Mouse (Mus musculus): ENCODE measurements around the gene Atp5g2. TPM values are rescaled to one million over a fixed set of nuclear protein-coding genes. Genes with fewer than 3 reads are reported as not detected.

Atp5g2 gene
- polyA plus RNA-seq (2015; fragmentation: Nextera tagmentation; extraction: Ambion mirVana), result 54.7 and 65.5 TPM in 2 replicates

DNA sequence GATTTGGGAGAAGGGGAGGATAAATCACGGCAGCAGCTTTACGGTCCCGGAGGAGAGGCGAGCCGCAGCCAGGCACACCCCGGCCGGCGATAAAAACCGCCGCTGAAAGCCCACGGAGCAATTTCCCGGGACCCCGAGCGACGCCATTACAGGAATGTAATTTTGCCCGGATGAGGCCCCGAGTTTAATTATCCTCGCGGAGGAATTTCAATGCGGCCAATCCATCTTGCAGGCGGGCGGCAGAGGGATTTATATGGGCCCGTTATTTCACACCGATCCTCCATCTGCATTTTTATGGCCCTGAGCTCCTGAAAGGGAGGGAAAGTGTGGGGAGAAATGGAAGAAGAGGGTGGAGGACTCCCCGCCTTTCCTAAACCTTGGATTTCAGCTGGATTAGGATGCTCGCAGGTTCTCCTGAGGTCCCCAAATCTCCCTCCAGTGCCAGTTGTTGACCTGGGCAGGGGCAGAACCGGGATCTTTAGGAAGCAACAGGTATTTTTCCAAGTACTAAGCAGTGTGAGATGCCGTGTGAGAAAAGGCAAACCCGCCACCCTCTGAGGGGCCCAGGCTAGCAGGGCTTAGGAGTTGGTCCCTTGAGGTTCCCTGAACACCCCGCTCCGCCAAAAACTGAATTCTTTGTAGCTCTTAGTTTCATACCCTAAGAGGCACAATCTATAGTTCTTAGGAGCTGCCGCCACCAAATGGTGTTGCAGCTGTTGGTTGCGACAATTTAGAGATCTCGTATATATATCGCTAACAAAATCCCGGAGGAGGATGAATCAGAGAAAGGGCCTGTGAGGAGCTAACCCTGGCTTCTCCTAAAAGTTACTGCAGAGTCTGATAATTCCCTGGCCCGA, at the start of gene Atp5g2:
Gene Atp5g2, minus strand, starts transcription at position 138 of the 857 bp plus-strand sequence.
- Histone ChIP-seq H3K27me3 (no peaks in the 10 kb centered on the region), H3K27ac (peak within 1 kb of the TSS; percentile 100), H3K36me3 (peaks cover 14% of the 10 kb centered on the region), H3K9ac (peak within 1 kb of the TSS; percentile 86), H3K9me3 (no peaks in the 10 kb centered on the region), H3K4me2 (replicated peaks) (peak within 1 kb of the TSS; percentile 74), H3K4me1 (peaks cover 39% of the 10 kb centered on the region), H3K4me3 (peak within 1 kb of the TSS; percentile 51)
- ATAC-seq (ENCODE audit: low FRiP score, low read depth), result 0 out of 2 replicates have a peak, but pooled peaks have one; percentile 2
- WGBS, result 1% methylated on average over 37 of the region's 37 CpGs

GRCm38 (mm10) chr15:102721016-102721898, 49.1 kb upstream of the Atp5g2 start:
- H3K4me2 ChIP-seq (replicated peaks), result peak overlapping the region; percentile 79
- ATAC-seq (ENCODE audit: low FRiP score, low read depth), result no peak
- H3K36me3 ChIP-seq, result peaks cover 32% of the 10 kb centered on the region
- no peaks in the 10 kb centered on the region for H3K27me3 ChIP-seq
- H3K4me3 ChIP-seq, result peak overlapping the region; percentile 72
- H3K4me1 ChIP-seq, result peaks cover 26% of the 10 kb centered on the region
- H3K27ac ChIP-seq, result peak overlapping the region; percentile 48; the same call in 1 of the 2 replicates
- H3K9ac ChIP-seq, result peak overlapping the region; percentile 76
- WGBS, result 18% methylated on average over 14 of the region's 14 CpGs
- H3K9me3 ChIP-seq, result no peaks in the 10 kb centered on the region

DNA sequence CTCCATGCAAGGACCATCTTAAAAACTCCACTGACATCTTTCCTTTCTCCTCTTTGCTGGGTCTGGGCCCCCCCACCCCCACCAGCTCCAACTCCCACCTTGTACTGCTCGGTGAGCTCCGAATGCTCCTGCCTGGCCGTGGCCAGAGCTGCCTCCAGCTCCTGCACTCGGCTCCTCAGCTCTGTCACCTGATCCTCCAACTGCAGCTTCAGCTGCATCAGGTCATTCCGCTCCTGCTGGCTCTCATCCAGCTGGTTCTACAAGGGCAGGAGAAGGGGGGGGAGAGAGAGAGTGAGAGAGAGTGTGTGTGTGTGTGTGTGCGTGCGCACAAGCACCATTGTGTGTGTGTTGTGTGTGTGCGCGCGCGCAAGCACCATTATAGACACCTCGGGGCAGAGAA, 44.0 kb upstream of the Atp5g2 start:
- H3K9me3 ChIP-seq, result no peaks in the 10 kb centered on the region
- H3K4me1 ChIP-seq, result peaks cover 17% of the 10 kb centered on the region
- no peaks in the 10 kb centered on the region for H3K27me3 ChIP-seq
- peaks cover 79% of the 10 kb centered on the region for H3K36me3 ChIP-seq
- H3K4me3 ChIP-seq, result no peak overlapping the region
- H3K4me2 ChIP-seq (replicated peaks), result no peak overlapping the region
- H3K27ac ChIP-seq, result no peak overlapping the region
- ATAC-seq (ENCODE audit: low FRiP score, low read depth), result peak; percentile 73
- H3K9ac ChIP-seq, result no peak overlapping the region
- WGBS, result 33% methylated on average over 12 of the region's 12 CpGs

- H3K4me1 ChIP-seq, result peaks cover 17% of the 10 kb centered on the region
- WGBS, result 67% methylated on average over 6 of the region's 6 CpGs
- H3K27me3 ChIP-seq, result no peaks in the 10 kb centered on the region; the same call in 1 of the 2 replicates
- no peaks in the 10 kb centered on the region for H3K9me3 ChIP-seq
- H3K4me2 ChIP-seq (replicated peaks), result no peak overlapping the region
- no peak overlapping the region for H3K27ac ChIP-seq
- H3K36me3 ChIP-seq, result peaks cover 65% of the 10 kb centered on the region
- no peak for ATAC-seq (ENCODE audit: low FRiP score, low read depth)
- no peak overlapping the region for H3K4me3 ChIP-seq
- H3K9ac ChIP-seq, result no peak overlapping the region; the same call in 1 of the 2 replicates
Observed at GRCm38 (mm10) chr15:102707736-102708269, 35.7 kb upstream of the Atp5g2 start.

DNA sequence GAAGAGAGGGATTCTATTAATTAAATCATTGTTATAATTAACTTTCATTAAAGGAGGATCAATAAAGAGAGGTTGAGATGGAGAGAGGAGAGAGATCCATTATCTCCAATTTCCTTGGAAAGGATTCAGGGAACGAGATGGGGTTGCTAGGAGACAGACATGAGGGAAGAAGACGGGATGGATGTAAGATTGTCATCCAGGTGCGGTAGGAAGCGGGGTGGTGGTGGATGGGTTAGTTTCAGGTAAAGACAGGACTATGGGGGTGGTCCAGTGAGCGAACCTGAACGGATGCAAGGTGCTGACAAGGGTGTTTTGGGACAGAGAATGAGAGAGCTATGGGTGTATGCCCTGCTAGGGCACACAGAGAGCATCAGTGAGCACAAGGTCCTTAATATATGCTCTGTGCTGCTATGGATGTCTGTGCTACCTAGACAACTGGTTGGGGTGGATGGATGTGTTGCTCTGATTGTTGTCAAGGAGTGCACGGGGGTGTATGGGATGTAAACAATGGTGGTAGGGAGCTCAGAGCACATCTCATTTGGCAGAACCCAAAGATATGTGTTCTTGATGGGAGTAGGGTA, 33.9 kb upstream of the Atp5g2 start:
- H3K9ac ChIP-seq, result no peak overlapping the region
- no peaks in the 10 kb centered on the region for H3K9me3 ChIP-seq
- H3K4me2 ChIP-seq (replicated peaks), result no peak overlapping the region
- WGBS, result 73% methylated on average over 7 of the region's 7 CpGs
- no peaks in the 10 kb centered on the region; the same call in 1 of the 2 replicates for H3K27me3 ChIP-seq
- no peak for ATAC-seq (ENCODE audit: low FRiP score, low read depth)
- no peak overlapping the region for H3K4me3 ChIP-seq
- no peak overlapping the region for H3K27ac ChIP-seq
- peaks cover 17% of the 10 kb centered on the region for H3K4me1 ChIP-seq
- peaks cover 50% of the 10 kb centered on the region for H3K36me3 ChIP-seq

- peak; percentile 52 for ATAC-seq (ENCODE audit: low FRiP score, low read depth)
- WGBS, result 11% methylated on average over 9 of the region's 9 CpGs
- no peak overlapping the region for H3K27ac ChIP-seq
Observed at GRCm38 (mm10) chr15:102705226-102705894, 33.2 kb upstream of the Atp5g2 start.

DNA sequence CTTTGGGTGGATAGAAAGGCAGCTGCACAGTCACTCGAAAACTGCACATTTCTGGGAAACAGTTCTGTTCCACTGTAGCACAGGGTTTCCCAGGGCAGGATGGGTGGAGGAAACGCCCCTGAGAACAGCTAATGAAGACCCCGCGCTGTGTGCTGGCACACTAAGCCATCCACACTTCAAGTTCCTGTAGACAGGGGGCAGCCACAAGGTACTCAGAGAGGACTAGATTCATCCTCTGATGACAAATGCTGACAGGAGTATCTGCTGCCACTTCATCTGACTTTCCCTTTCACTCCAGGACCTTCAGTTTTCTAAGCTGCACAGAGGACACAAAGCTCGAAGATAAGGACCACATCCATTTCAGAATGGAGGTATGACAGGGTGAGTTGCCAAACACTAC, 32.7 kb upstream of the Atp5g2 start:
- H3K36me3 ChIP-seq, result peaks cover 38% of the 10 kb centered on the region
- H3K4me1 ChIP-seq, result peaks cover 17% of the 10 kb centered on the region
- no peak overlapping the region; the same call in 1 of the 2 replicates for H3K9ac ChIP-seq
- no peak overlapping the region for H3K27ac ChIP-seq
- no peak overlapping the region for H3K4me3 ChIP-seq
- H3K27me3 ChIP-seq, result peaks cover 8% of the 10 kb centered on the region
- no peaks in the 10 kb centered on the region for H3K9me3 ChIP-seq
- no peak for ATAC-seq (ENCODE audit: low FRiP score, low read depth)
- H3K4me2 ChIP-seq (replicated peaks), result no peak overlapping the region
- 44% methylated on average over 5 of the region's 5 CpGs for WGBS

More at GRCm38 (mm10) chr15:102705226-102705894, 33.2 kb upstream of the Atp5g2 start:
- Histone ChIP-seq H3K36me3 (peaks cover 43% of the 10 kb centered on the region), H3K9ac (no peak overlapping the region), H3K4me3 (no peak overlapping the region), H3K27me3 (peaks cover 2% of the 10 kb centered on the region; the same call in 1 of the 2 replicates), H3K4me2 (replicated peaks) (peak overlapping the region; percentile 17; the same call in 1 of the 2 replicates), H3K4me1 (peaks cover 17% of the 10 kb centered on the region), H3K9me3 (no peaks in the 10 kb centered on the region)

DNA sequence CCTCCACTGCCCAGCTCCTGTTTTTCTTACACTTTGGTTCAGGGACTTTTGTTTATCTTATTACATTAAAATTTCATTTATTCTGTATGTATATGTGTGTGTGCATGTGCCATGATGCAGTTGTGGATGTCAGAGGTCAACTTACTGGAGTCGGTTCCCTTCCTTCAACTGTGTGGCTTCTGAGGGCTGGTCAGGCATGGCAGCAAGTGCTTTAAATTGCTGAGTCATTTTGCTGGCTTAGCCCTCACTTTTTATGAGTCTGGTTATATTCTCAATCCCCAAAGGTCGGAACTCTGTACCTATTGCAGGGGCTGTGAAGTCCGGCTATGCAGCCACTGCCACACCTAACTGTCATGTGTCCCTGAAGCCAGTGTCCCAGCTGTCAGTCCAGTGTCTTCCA, 30.8 kb upstream of the Atp5g2 start:
- Histone ChIP-seq H3K4me1 (peaks cover 19% of the 10 kb centered on the region), H3K9ac (no peak overlapping the region), H3K36me3 (peaks cover 19% of the 10 kb centered on the region), H3K27me3 (peaks cover 25% of the 10 kb centered on the region), H3K4me3 (no peak overlapping the region), H3K9me3 (no peaks in the 10 kb centered on the region), H3K27ac (no peak overlapping the region), H3K4me2 (replicated peaks) (no peak overlapping the region)
- no peak for ATAC-seq (ENCODE audit: low FRiP score, low read depth)
- whole genome bisulfite sequencing, result 67% methylated on average over 3 of the region's 3 CpGs

DNA sequence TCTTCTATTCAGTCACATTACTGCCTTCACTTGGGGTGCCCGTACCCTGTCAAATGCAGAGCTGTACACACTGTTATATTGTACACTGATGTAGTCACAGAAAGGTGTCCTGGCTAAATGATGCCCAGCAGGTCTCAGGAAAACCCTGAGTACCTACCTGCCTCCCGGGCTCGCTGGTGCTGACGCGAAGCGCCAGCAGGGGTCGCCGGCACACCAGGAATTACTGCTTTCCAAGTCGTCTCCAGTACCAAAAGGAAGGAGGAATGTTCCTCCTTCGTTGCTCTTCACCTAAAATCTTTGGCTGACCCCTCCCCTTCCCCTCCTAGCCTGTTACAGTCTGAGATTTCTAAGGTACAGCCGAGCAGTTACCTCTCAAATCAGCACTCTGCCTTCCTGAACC, 26.0 kb upstream of the Atp5g2 start:
- WGBS, result 2% methylated on average over 11 of the region's 11 CpGs
- ATAC-seq (ENCODE audit: low FRiP score, low read depth), result no peak; the same call in 1 of the 2 replicates
- Histone ChIP-seq H3K9ac (no peak overlapping the region), H3K4me3 (no peak overlapping the region), H3K36me3 (no peaks in the 10 kb centered on the region), H3K4me2 (replicated peaks) (0 out of 2 replicates have a peak overlapping the region, but pooled peaks have one; percentile 7), H3K4me1 (peaks cover 16% of the 10 kb centered on the region), H3K27ac (no peak overlapping the region), H3K27me3 (peaks cover 72% of the 10 kb centered on the region), H3K9me3 (no peaks in the 10 kb centered on the region)

GRCm38 (mm10) chr15:102696899-102697298, 24.7 kb upstream of the Atp5g2 start:
- Histone ChIP-seq H3K36me3 (no peaks in the 10 kb centered on the region), H3K4me1 (peaks cover 27% of the 10 kb centered on the region), H3K9me3 (no peaks in the 10 kb centered on the region), H3K27me3 (peaks cover 85% of the 10 kb centered on the region), H3K27ac (no peak overlapping the region), H3K9ac (no peak overlapping the region), H3K4me2 (replicated peaks) (no peak overlapping the region), H3K4me3 (no peak overlapping the region)
- ATAC-seq (ENCODE audit: low FRiP score, low read depth), result no peak
- 38% methylated on average over 3 of the region's 3 CpGs for WGBS

- H3K27ac ChIP-seq, result no peak overlapping the region
- H3K4me1 ChIP-seq, result peaks cover 27% of the 10 kb centered on the region
- no peaks in the 10 kb centered on the region for H3K9me3 ChIP-seq
- H3K4me3 ChIP-seq, result peak overlapping the region; percentile 55
- H3K9ac ChIP-seq, result no peak overlapping the region
- H3K36me3 ChIP-seq, result no peaks in the 10 kb centered on the region
- ATAC-seq (ENCODE audit: low FRiP score, low read depth), result peak; percentile 64; the same call in 1 of the 2 replicates
- 1% methylated on average over 11 of the region's 11 CpGs for WGBS
- H3K4me2 ChIP-seq (replicated peaks), result peak overlapping the region; percentile 90
- H3K27me3 ChIP-seq, result peaks cover 84% of the 10 kb centered on the region
Observed at GRCm38 (mm10) chr15:102693600-102693999, 21.4 kb upstream of the Atp5g2 start.

All from limb, embryonic 13.5 days (tissue).